Mouse (Mus musculus): ENCODE data around the gene Zfp74. TPM values are rescaled to one million over a fixed set of nuclear protein-coding genes. Genes with fewer than 3 reads are reported as not detected.
A peak's percentile ranks its signal among the peaks of the same experiment; 100 is the strongest.
"Not testable (repeated sequence)": the region's sequence is repeated elsewhere in the genome, so short reads cannot be mapped to it uniquely, and the experiment has no call there.

The Zfp74 gene
- total RNA-seq (2021): 10 to 100 TPM; 10.9 to 12.9 TPM
- long read RNA-seq, experiment 1, partial matches to known transcripts: 0 of 5 reads
- long read RNA-seq, experiment 1, other reads (novel, unspliced or antisense): 5 of 5 reads
- long read RNA-seq, experiment 2, partial matches to known transcripts: 6 of 8 reads
- long read RNA-seq, experiment 2, other reads (novel, unspliced or antisense): 2 of 8 reads

DNA sequence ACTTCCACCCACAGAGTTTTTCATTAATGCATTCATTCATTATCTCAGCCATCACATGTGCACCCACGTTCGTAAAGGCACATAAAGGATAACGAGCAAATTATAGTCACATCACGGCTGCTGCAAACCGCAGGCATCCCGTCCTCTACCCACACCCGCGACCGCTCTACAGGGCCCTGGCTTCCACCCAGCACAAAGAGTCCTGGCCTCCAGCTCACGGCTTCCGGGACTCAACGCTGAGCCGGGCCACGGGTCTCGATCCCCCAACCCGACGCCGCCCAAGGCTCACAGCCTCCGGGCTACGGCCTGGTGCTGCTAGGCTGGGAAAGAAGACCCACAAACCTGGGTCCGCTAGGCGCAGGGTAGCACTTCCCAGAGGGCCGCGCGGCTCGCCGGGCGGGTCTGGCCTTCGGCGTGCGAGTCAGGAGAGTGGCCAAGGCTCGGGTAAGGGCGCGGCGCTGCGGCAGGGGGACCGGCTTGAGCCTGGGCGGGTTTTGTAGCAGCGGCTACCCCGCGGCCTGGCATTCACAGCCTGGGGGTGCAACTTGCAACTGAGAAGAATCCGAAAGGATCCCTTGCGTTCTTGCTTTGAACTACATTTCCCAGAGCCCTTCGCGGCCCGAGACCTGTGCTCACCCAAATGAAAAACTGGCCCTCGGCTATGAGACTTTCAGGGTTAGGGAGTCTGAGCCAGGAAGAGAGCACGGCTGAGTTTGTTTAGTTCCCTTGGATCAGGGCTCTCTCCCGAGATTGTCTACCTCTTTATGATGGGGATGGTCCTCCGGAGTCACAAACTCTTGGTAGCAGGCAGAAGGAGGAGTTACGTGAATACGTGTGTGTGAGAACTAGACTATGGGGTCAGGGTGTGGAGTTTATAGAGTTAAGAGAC, at the start of gene Zfp74:
TSS of gene Zfp74 (minus strand) at position 577 of the 889 bp plus-strand sequence.
- peak; percentile 52 to 77 for DNase-seq (ENCODE audit: low spot score in 2 of 2)

DNA sequence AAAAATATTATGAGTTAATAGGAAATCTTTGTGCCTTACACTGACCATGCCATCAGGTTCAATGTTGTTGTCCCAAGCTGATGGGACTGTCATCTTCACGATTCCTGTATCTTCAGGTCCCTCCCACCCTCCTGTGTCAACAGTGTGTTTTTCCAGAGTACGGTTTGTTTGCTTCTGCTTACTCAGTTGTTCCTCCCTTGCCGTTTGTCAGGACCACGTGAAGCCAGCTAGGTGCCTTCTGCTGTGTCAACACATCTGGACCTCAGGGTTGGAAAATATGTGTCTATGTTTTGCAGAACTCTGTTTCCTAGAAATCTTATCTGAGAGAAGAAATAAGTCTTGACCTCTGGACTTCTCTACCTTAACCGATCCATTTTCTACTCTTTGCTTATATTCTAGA, 46.7 kb upstream of the Zfp74 start:
- no peak for DNase-seq (ENCODE audit: low spot score in 2 of 2)

- no peak for DNase-seq (ENCODE audit: low spot score in 2 of 2)
Measured at GRCm38 (mm10) chr7:29995134-29995533, 41.2 kb upstream of the Zfp74 start.

- no peak for DNase-seq (ENCODE audit: low spot score in 2 of 2)
Measured at GRCm38 (mm10) chr7:29993340-29993739, 39.5 kb upstream of the Zfp74 start.

GRCm38 (mm10) chr7:29992698-29993097, 38.8 kb upstream of the Zfp74 start:
- DNase-seq (ENCODE audit: low spot score in 2 of 2): no peak

GRCm38 (mm10) chr7:29989031-29989430, 35.1 kb upstream of the Zfp74 start:
- peak in 1 of 2 experiments; percentile 24 for DNase-seq (ENCODE audit: low spot score in 2 of 2)

GRCm38 (mm10) chr7:29987551-29987950, 33.7 kb upstream of the Zfp74 start:
- DNase-seq (ENCODE audit: low spot score in 2 of 2): no peak

DNA sequence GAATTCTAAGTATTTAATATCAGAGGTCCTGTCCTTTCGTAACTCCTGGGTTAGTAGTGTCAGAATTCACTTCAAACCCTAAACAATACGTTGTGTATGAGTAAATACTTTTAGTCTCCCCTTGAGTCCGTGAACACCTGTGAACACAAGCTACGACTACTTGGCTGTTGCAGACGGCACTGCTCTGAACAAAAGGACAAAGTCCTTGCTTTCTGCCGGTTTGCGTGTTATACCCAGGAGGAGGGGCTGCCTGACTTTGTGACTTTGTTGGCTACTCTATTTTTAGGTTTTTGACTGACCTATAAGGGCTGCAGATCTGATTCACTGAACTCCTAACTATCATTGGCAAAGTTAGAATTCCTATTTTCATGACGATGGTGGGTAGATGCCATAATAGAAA, 32.2 kb upstream of the Zfp74 start:
- no peak for DNase-seq (ENCODE audit: low spot score in 2 of 2)

DNA sequence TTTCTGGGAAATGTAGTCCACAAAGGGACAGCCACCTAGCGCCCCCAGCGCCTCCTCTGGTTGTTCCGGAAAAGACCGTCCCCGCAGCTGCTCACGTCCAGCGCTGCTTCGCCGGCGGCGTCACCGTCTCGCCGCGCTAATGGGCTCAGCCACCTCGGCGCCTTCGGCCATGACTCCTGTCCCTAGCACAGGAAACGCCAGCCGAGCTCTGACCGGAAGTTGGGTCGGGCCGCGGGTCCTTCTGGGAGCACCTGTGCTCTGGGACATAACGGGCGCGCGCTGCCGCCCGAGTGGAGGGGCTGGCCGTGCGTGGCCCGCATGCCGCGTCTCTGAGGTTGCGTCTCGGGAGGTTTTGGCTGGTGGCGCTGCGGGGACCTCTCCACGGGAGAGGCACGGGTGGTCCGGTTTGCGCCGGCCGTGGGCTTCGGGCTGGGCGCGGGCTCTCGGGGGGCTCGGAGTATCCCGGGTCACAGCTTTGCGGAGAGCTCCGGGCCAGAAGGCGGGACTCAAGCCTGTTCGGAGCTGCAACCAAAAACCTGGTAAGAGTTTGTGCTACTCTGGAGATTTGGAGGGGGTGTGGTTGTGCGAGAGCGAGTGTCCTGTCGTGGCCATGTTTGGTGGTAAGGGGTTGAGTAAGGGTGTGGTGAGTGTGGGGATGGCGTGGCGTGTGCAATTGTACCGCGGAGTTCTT, 29.9 kb upstream of the Zfp74 start, which contains the start of gene Zfp568:
TSS of gene Zfp568 (plus strand) at position 266 of the 691 bp plus-strand sequence.
- DNase-seq (ENCODE audit: low spot score in 2 of 2): peak; percentile 88 to 94

DNA sequence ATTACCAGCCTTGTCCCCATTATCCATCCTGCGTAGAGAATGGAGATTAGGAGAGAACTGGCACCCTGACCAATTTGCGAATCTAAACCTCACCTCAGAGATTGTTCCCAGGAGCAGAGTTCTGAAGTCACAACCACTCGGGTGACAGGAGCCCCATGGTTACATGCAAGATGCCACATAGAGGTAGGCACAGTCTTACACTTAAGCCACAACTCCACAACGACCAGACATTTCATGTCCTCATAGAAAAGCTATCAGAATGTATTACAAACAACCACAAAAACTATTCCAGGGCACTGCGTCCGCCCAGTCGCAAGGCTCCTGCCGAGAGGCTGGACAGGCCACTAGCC, 29.4 kb upstream of the Zfp74 start:
- no peak for DNase-seq (ENCODE audit: low spot score in 2 of 2)

- DNase-seq (ENCODE audit: low spot score in 2 of 2): peak in 1 of 2 experiments; percentile 19
Measured at GRCm38 (mm10) chr7:29982931-29983330, 29.0 kb upstream of the Zfp74 start.

DNA sequence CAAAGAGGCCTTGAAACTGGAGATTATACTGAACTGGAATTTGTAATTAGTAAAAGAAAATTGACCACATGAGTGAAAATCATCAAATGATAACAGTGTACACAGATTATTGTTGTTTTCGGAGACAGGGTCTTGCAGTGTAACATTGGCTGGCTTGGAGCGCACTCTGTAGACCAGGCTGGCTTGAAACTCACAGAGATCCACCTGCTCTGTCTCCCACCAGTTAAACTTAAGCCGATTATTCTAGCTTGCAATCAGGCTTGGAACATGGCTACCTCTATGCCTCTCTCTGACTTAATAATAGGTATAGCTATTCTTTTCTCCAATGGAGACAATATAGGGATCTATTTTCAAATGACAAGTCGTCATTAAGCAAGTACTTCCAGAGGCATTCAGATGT, 28.5 kb upstream of the Zfp74 start:
- DNase-seq (ENCODE audit: low spot score in 2 of 2): no peak

DNA sequence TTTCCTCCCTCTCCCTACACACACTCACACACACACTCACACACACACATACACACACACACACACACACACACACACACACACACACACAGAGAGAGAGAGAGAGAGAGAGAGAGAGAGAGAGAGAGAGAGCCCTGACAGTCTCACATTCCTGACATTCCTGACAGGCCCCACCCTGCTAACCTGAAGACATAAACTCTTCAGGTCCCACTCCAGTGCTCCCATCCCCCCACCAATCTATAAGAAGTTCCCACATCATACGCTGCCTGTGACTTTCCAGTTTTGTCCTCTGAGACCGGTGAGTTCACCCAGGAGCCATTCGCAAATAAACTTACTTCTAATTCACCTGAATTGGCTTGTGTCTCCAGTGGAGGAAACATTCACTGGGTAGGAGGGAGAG, 28.0 kb upstream of the Zfp74 start:
- no peak for DNase-seq (ENCODE audit: low spot score in 2 of 2)

DNA sequence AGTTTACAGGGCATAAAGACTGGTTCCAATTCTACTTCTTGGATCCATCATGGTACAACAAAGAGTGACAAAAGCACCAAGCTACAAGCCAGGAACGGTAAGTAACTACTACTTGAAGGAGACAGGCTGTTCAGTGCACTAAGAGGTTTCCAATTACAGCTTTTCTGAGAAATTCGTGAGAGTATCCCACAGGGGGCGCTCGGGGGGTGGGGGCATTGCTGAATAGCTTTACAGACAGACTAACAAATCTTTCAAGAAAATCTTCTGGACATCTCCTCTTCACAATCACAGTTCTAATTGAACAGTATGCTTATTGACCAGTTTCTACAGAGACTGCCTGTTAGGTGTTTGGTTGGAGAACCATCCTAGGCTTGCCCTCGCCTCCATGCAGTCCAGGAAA, 27.6 kb upstream of the Zfp74 start:
- no peak for DNase-seq (ENCODE audit: low spot score in 2 of 2)

DNA sequence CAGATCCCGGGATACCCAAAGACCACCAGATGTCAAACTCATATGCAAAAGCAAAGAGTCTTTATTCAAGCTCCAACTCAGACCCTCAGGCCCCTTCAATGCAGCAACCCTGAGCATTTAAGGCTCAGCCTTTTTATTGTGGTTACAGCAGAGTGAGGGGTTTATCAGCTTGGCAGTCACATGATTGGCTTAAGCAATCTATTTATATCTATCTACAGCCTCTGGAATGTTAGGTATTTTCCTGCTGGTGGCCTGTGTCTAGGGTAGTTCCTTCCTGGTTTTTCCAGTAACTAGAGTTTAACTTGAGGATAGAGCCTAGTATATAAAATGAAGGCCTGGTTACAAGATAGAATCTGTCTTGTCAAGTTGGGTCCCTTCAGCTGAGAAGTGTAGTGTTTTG, 26.9 kb upstream of the Zfp74 start:
- no peak for DNase-seq (ENCODE audit: low spot score in 2 of 2)

- no peak for DNase-seq (ENCODE audit: low spot score in 2 of 2)
Measured at GRCm38 (mm10) chr7:29970686-29971085, 16.8 kb upstream of the Zfp74 start.

DNA sequence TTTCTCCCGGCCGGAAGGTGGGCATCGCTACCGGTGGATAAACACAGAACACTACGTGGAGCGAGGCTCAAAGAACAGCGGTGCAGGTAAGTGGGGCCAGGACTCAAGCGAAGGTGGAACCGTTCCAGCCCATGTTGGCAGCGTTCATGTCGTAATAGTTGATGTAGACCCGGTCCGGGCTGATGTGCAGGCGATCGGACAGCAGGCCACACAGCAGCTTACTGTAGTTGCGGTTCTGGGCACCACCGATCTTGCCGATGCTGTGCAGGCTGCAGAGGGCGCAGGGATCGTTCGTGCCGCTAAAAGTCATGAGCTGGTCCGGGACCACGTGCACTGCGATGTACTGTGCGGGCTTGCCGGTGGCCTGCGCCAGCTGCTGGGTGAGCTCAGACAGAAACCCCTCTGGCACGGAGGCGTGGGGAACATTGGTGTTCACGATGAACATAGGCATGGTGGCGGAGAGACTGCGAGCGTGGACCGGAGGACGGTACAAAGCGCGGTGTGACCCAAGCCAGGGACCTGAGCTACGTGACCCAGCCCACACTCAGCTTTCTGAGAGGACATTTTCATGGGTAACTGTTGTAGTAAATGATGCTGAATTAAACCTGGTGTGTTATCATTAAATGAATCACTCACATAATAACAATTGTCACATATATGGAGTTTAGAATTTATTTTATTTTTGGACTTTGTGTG, 11.4 kb upstream of the Zfp74 start:
- not testable (repeated sequence) for DNase-seq (ENCODE audit: low spot score in 2 of 2)

GRCm38 (mm10) chr7:29959004-29959403, 5.1 kb upstream of the Zfp74 start:
- no peak for DNase-seq (ENCODE audit: low spot score in 2 of 2)

GRCm38 (mm10) chr7:29958125-29958724, 4.3 kb upstream of the Zfp74 start:
- DNase-seq (ENCODE audit: low spot score in 2 of 2): no peak

- DNase-seq (ENCODE audit: low spot score in 2 of 2): no peak
Measured at GRCm38 (mm10) chr7:29956257-29956656, 2.4 kb upstream of the Zfp74 start.

DNA sequence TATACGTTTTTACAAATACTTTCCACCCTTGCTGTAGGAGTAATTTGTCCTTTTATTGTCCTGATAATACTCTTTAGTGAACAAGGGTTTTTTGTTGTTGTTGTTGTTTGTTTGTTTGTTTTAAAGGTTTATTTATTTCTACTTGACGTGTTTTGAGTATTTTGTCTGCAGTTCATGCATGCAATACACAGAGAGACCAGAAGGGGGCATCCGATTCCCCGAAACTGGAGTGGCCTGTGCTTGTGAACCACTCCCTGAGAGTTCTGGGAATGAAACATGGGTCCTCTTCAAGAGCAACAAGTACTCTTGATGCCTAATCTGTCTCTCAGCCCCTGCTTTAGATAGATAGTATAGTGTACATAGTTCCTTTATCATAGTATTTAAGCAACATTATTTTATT, 842 bp upstream of the Zfp74 start:
- DNase-seq (ENCODE audit: low spot score in 2 of 2): peak in 1 of 2 experiments; percentile 38
